Mouse (Mus musculus): ENCODE measurements around the gene Gm20388. TPM values are rescaled to one million over a fixed set of nuclear protein-coding genes. Genes with fewer than 3 reads are reported as not detected.

Gene Gm20388
- polyA plus RNA-seq, 1 experiment from 2014 or later: not detected

- ATAC-seq (replicated peaks): peak; percentile 97
- H3K4me1 ChIP-seq: peaks cover 51% of the 10 kb centered on the region
- peak overlapping the region; percentile 87 for H3K4me3 ChIP-seq
- no peaks in the 10 kb centered on the region for H3K9me3 ChIP-seq
- H3K9ac ChIP-seq (replicated peaks): peak overlapping the region; percentile 96
- under 1% methylated on average over 60 of the region's 66 CpGs for WGBS
- H3K27ac ChIP-seq (replicated peaks): peak overlapping the region; percentile 96
- H3K27me3 ChIP-seq: no peaks in the 10 kb centered on the region
- peaks cover 12% of the 10 kb centered on the region for H3K36me3 ChIP-seq
- H3K4me2 ChIP-seq (replicated peaks): peak overlapping the region; percentile 89
Observed at GRCm38 (mm10) chr8:121949941-121950748, 2039.5 kb downstream of the Gm20388 start.

GRCm38 (mm10) chr8:121950749-121951655 is 2040.4 kb downstream of the Gm20388 start:
- WGBS: under 1% methylated on average over 93 of the region's 97 CpGs
- ATAC-seq (replicated peaks): peak; percentile 7; the same call in 1 of the 2 replicates

GRCm38 (mm10) chr8:121951656-121952009 is 2041.0 kb downstream of the Gm20388 start:
- Histone ChIP-seq H3K27me3 (no peaks in the 10 kb centered on the region), H3K36me3 (peaks cover 17% of the 10 kb centered on the region), H3K27ac (replicated peaks) (peak overlapping the region; percentile 96), H3K9me3 (no peaks in the 10 kb centered on the region), H3K9ac (replicated peaks) (peak overlapping the region; percentile 96), H3K4me3 (peak overlapping the region; percentile 87), H3K4me2 (replicated peaks) (peak overlapping the region; percentile 89), H3K4me1 (peaks cover 51% of the 10 kb centered on the region)
- ATAC-seq (replicated peaks): no peak
- WGBS: 30% methylated on average over 7 of the region's 7 CpGs

More at GRCm38 (mm10) chr8:121950749-121951655, 2040.4 kb downstream of the Gm20388 start:
- Histone ChIP-seq H3K27ac (replicated peaks) (peak overlapping the region; percentile 96), H3K9ac (replicated peaks) (peak overlapping the region; percentile 96), H3K4me3 (peak overlapping the region; percentile 87), H3K4me1 (peaks cover 51% of the 10 kb centered on the region), H3K36me3 (peaks cover 17% of the 10 kb centered on the region), H3K9me3 (no peaks in the 10 kb centered on the region), H3K27me3 (no peaks in the 10 kb centered on the region), H3K4me2 (replicated peaks) (peak overlapping the region; percentile 89)

- Histone ChIP-seq H3K9ac (replicated peaks) (peak overlapping the region; percentile 22; the same call in 1 of the 2 replicates), H3K27me3 (no peaks in the 10 kb centered on the region), H3K27ac (replicated peaks) (no peak overlapping the region), H3K9me3 (no peaks in the 10 kb centered on the region), H3K4me3 (peak overlapping the region; percentile 87), H3K4me1 (peaks cover 47% of the 10 kb centered on the region), H3K4me2 (replicated peaks) (peak overlapping the region; percentile 89), H3K36me3 (peaks cover 17% of the 10 kb centered on the region)
- ATAC-seq (replicated peaks): no peak
Observed at GRCm38 (mm10) chr8:121952122-121952521, 2041.5 kb downstream of the Gm20388 start.

- Histone ChIP-seq H3K27ac (replicated peaks) (no peak overlapping the region), H3K9ac (replicated peaks) (no peak overlapping the region), H3K27me3 (no peaks in the 10 kb centered on the region), H3K4me3 (0 out of 2 replicates have a peak overlapping the region, but pooled peaks have one; percentile 87), H3K4me1 (peaks cover 40% of the 10 kb centered on the region), H3K4me2 (replicated peaks) (peak overlapping the region; percentile 89; the same call in 1 of the 2 replicates), H3K9me3 (no peaks in the 10 kb centered on the region), H3K36me3 (peaks cover 17% of the 10 kb centered on the region)
- 86% methylated on average over 7 of the region's 7 CpGs for WGBS
- ATAC-seq (replicated peaks): no peak
Observed at GRCm38 (mm10) chr8:121952800-121953199, 2042.2 kb downstream of the Gm20388 start.

- 76% methylated on average over 3 of the region's 3 CpGs for WGBS
- no peak overlapping the region for H3K4me2 ChIP-seq (replicated peaks)
- H3K9ac ChIP-seq (replicated peaks): no peak overlapping the region
- no peak overlapping the region for H3K4me3 ChIP-seq
- no peaks in the 10 kb centered on the region for H3K27me3 ChIP-seq
- peaks cover 17% of the 10 kb centered on the region for H3K36me3 ChIP-seq
- peaks cover 28% of the 10 kb centered on the region for H3K4me1 ChIP-seq
- no peaks in the 10 kb centered on the region for H3K9me3 ChIP-seq
- H3K27ac ChIP-seq (replicated peaks): no peak overlapping the region
- no peak for ATAC-seq (replicated peaks)
Observed at GRCm38 (mm10) chr8:121953821-121954545, 2043.3 kb downstream of the Gm20388 start.

- no peak for ATAC-seq (replicated peaks)
- no peak overlapping the region for H3K4me3 ChIP-seq
- H3K36me3 ChIP-seq: peaks cover 17% of the 10 kb centered on the region
- H3K27me3 ChIP-seq: no peaks in the 10 kb centered on the region
- H3K27ac ChIP-seq (replicated peaks): no peak overlapping the region
- H3K4me2 ChIP-seq (replicated peaks): no peak overlapping the region
- no peak overlapping the region for H3K9ac ChIP-seq (replicated peaks)
- no peaks in the 10 kb centered on the region for H3K9me3 ChIP-seq
- 89% methylated on average over 10 of the region's 10 CpGs for WGBS
- peaks cover 23% of the 10 kb centered on the region for H3K4me1 ChIP-seq
Observed at GRCm38 (mm10) chr8:121954981-121955555, 2044.4 kb downstream of the Gm20388 start.

- WGBS: 83% methylated on average over 1 of the region's 1 CpGs
- ATAC-seq (replicated peaks): no peak
- H3K9me3 ChIP-seq: no peaks in the 10 kb centered on the region
- H3K27ac ChIP-seq (replicated peaks): no peak overlapping the region
- H3K4me1 ChIP-seq: peaks cover 23% of the 10 kb centered on the region
- no peaks in the 10 kb centered on the region for H3K27me3 ChIP-seq
- no peak overlapping the region for H3K4me2 ChIP-seq (replicated peaks)
- H3K36me3 ChIP-seq: peaks cover 17% of the 10 kb centered on the region
- no peak overlapping the region for H3K9ac ChIP-seq (replicated peaks)
- H3K4me3 ChIP-seq: no peak overlapping the region
Observed at GRCm38 (mm10) chr8:121955825-121956500, 2045.3 kb downstream of the Gm20388 start.

- no peak for ATAC-seq (replicated peaks)
Observed at GRCm38 (mm10) chr8:121958395-121958794, 2047.8 kb downstream of the Gm20388 start.

GRCm38 (mm10) chr8:121962892-121963291 is 2052.3 kb downstream of the Gm20388 start:
- Histone ChIP-seq H3K4me1 (peaks cover 25% of the 10 kb centered on the region), H3K27ac (replicated peaks) (no peak overlapping the region), H3K9me3 (no peaks in the 10 kb centered on the region), H3K9ac (replicated peaks) (no peak overlapping the region), H3K36me3 (no peaks in the 10 kb centered on the region), H3K4me2 (replicated peaks) (no peak overlapping the region), H3K4me3 (no peak overlapping the region), H3K27me3 (no peaks in the 10 kb centered on the region)
- WGBS: 76% methylated on average over 3 of the region's 3 CpGs
- no peak for ATAC-seq (replicated peaks)

More at GRCm38 (mm10) chr8:121958395-121958794, 2047.8 kb downstream of the Gm20388 start:
- H3K27ac ChIP-seq (replicated peaks): no peak overlapping the region
- no peak overlapping the region for H3K4me3 ChIP-seq
- H3K9me3 ChIP-seq: no peaks in the 10 kb centered on the region
- H3K4me2 ChIP-seq (replicated peaks): no peak overlapping the region
- WGBS: 90% methylated on average over 1 of the region's 1 CpGs
- no peaks in the 10 kb centered on the region for H3K27me3 ChIP-seq
- no peak overlapping the region for H3K9ac ChIP-seq (replicated peaks)
- H3K36me3 ChIP-seq: peaks cover 17% of the 10 kb centered on the region
- 0 out of 2 replicates have a peak, but pooled peaks cover 2% of the 10 kb centered on the region for H3K4me1 ChIP-seq

Data from forebrain, embryonic 15.5 days (tissue).